Mouse (Mus musculus) lung, embryonic 16.5 days (tissue): ENCODE measurements around the gene Map3k21. TPM values are rescaled to one million over a fixed set of nuclear protein-coding genes. Genes with fewer than 3 reads are reported as not detected.
A peak's percentile ranks its signal among the peaks of the same experiment; 100 is the strongest.

ENCODE experiments used
- ATAC-seq: fragments of 200-750 bp; cut with Nextera tagmentation; 2 replicates; pipeline ENCODE4 v1.8.0; 2017; ENCODE audit warnings: low read depth, mild to moderate bottlenecking, moderate library complexity
- H3K27ac ChIP-seq: fragments of 300-500 bp; sonication (generic); 2 replicates; pipeline ENCODE4 v1.5.1; 2014; ENCODE audit warnings: mild to moderate bottlenecking, control low read depth, low read length
- H3K27me3 ChIP-seq: fragments of 300-500 bp; sonication (generic); 2 replicates; pipeline ENCODE4 v1.6.1; 2014; ENCODE audit warnings: low read depth, low read length, mixed read lengths; ENCODE audit not compliant: control insufficient read depth, insufficient read depth
- H3K36me3 ChIP-seq: fragments of 300-500 bp; sonication (generic); 2 replicates; pipeline ENCODE4 v1.6.1; 2014; ENCODE audit warnings: low read length; ENCODE audit not compliant: control insufficient read depth, insufficient read depth
- H3K4me1 ChIP-seq: fragments of 300-500 bp; sonication (generic); replicated peaks from 2 replicates; pipeline ENCODE4 v1.6.1; 2014; ENCODE audit warnings: low read length, mixed read lengths; ENCODE audit not compliant: control insufficient read depth, insufficient read depth
- H3K4me2 ChIP-seq: fragments of 300-500 bp; sonication (generic); 2 replicates; pipeline ENCODE4 v1.6.1; 2014; ENCODE audit warnings: low read depth, low read length, control low read depth
- H3K4me3 ChIP-seq: fragments of 300-500 bp; sonication (generic); 2 replicates; pipeline ENCODE4 v1.5.1; 2014; ENCODE audit warnings: mild to moderate bottlenecking, low read length, control low read depth
- H3K9ac ChIP-seq: fragments of 300-500 bp; sonication (generic); 2 replicates; pipeline ENCODE4 v1.6.1; 2014; ENCODE audit warnings: low read length, control low read depth
- H3K9me3 ChIP-seq: fragments of 300-500 bp; sonication (generic); 2 replicates; pipeline ENCODE4 v1.6.1; 2016; ENCODE audit warnings: low read length; ENCODE audit not compliant: control insufficient read depth
- WGBS: fragments of 180-500 bp; shearing (Covaris S2); extraction: QIAGEN DNeasy Blood & Tissue Kit; methylation state at CpG from one replicate; pipeline ENCODE4 v1.1.7; 2014; 5-methylcytosine and 5-hydroxymethylcytosine counted together
- polyA plus RNA-seq: library from polyadenylated mRNA; unstranded; fragments of >200 nt; fragmentation: Nextera tagmentation; extraction: Ambion mirVana; gene quantifications from 2 replicates; pipeline ENCODE4 v1.2.1, GENCODE M21; 2015

The Map3k21 gene
- polyA plus RNA-seq, 1 experiment from 2014 or later, result 2.2 TPM

DNA sequence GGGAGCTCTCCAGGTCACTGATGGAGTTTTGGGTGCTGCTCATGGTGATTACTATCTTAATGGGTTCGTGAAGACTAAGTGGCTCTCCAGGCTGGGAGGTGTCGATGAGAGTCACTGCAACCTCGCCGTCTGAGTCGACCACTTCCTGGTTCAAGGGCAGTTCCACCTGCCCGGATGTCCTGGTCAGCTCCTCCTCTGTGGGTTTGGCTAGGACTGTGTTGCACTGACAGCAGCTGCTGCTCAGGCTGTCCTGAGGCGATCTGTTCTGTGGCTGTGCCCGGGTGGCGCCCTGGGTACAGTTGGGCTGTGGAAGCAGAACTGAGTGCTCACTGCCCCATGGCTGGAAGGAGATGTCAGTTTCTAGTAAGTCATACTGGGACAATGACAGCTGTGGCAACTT is 22.7 kb upstream of the Map3k21 start:
- no peak overlapping the region for H3K4me2 ChIP-seq
- ATAC-seq, result no peak
- H3K9me3 ChIP-seq, result 0 out of 2 replicates have a peak, but pooled peaks cover 2% of the 10 kb centered on the region
- H3K27me3 ChIP-seq, result no peaks in the 10 kb centered on the region
- no peak overlapping the region for H3K4me3 ChIP-seq
- H3K4me1 ChIP-seq, result no peaks in the 10 kb centered on the region
- no peaks in the 10 kb centered on the region for H3K36me3 ChIP-seq
- H3K27ac ChIP-seq, result no peak overlapping the region
- 66% methylated on average over 9 of the region's 9 CpGs for WGBS
- no peak overlapping the region for H3K9ac ChIP-seq

DNA sequence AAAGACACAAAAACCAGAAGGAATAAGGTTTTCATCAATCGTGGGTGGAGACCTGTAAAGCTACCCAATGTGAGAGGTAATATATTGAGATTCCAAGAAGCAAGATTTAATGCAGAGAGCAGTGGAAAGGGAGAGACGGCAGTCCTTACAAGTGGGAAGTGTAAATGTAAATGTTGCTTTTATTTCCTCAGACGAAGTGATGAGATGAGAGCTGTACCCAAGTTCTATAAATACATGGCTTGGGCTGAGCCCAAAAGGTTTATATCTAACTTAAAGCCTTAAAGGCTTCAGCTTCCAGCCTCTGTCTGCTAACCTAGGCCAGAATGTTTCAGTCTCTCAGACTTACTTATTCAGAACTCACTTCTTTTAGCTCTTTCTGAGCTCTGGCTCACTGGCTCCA is 20.3 kb upstream of the Map3k21 start:
- Histone ChIP-seq H3K27ac (no peak overlapping the region), H3K9me3 (no peaks in the 10 kb centered on the region), H3K27me3 (no peaks in the 10 kb centered on the region; the same call in 1 of the 2 replicates), H3K36me3 (no peaks in the 10 kb centered on the region), H3K9ac (no peak overlapping the region), H3K4me3 (no peak overlapping the region), H3K4me2 (no peak overlapping the region), H3K4me1 (no peaks in the 10 kb centered on the region)
- WGBS, result 60% methylated on average over 3 of the region's 3 CpGs
- no peak for ATAC-seq

DNA sequence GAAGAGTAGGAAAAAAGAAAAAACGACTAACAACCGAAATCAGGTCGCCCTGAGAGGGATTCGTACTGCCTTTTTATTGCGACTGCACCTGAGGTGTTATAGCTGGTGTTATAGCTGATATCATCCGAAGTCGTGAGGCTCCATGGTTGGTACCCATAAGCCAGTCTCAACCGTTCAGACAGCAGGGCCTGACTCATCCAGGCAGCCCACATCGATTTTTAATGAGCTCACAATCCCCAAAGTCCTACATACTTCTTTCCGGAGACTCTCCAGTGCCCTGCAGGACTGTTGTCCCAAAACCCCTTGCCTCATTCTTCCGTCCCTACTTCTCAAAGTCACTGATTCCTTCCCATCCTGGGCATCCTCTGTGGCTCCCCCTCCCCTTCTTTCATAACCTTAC is 12.9 kb upstream of the Map3k21 start:
- Histone ChIP-seq H3K36me3 (no peaks in the 10 kb centered on the region), H3K4me1 (0 out of 2 replicates have a peak, but pooled peaks cover 2% of the 10 kb centered on the region), H3K27me3 (peaks cover 27% of the 10 kb centered on the region), H3K4me2 (no peak overlapping the region), H3K9me3 (no peaks in the 10 kb centered on the region), H3K27ac (no peak overlapping the region), H3K4me3 (no peak overlapping the region), H3K9ac (no peak overlapping the region)
- no peak for ATAC-seq
- WGBS, result 65% methylated on average over 11 of the region's 11 CpGs

DNA sequence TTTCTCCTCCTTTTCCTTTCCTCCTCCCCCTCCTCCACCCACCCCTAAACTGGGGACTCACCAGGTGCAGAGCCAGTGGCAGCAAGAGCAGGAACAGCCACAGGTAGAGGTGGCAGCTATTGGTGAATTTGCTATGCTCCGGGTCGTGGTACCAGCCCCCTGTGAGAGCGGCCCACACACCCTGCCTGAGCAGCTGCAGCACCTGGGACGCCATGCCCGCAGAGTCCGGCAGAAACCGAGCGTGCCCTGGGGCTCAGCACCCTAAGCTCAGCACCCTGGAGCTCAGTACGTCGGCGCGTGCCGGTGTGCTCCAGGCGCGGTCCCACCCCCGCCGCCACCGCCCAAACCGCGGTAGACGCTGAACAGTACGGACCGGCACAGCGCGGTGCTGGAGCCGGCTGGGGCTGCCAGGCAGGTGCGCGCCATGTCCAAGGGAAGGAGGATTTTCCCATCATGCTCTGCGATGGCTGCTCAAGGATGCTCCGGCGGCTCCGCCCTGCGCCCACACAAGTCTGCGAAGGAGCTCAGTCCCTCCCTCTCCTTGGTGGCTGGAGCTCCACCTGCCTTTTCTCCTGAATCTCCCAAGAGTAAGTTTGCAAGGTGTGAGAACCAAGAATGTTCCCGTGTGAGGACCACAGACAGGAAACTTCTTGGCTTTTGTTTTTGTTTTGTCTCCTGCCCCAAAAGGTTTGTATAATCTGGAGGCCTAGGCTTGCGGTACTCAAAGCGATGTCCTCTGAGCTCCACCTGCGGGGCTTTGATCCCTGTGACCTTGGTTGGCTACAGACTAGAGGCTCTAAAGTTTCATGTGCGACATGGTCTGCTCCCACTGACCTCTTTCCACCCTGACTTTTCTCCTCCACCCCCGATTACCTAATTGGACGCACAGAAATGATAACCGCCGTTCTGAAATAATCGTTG is 12.1 kb upstream of the Map3k21 start, which contains the start of gene Pcnx2:
Gene Pcnx2, minus strand, starts transcription at position 450 of the 921 bp plus-strand sequence.
- WGBS, result 8% methylated on average over 44 of the region's 44 CpGs
- Histone ChIP-seq H3K9me3 (no peaks in the 10 kb centered on the region), H3K36me3 (no peaks in the 10 kb centered on the region), H3K27ac (no peak within 1 kb of the TSS), H3K27me3 (peaks cover 27% of the 10 kb centered on the region), H3K4me2 (peak within 1 kb of the TSS; percentile 38), H3K4me1 (0 out of 2 replicates have a peak, but pooled peaks cover 2% of the 10 kb centered on the region), H3K9ac (peak within 1 kb of the TSS; percentile 32; the same call in 1 of the 2 replicates), H3K4me3 (peak within 1 kb of the TSS; percentile 27)
- no peak for ATAC-seq

DNA sequence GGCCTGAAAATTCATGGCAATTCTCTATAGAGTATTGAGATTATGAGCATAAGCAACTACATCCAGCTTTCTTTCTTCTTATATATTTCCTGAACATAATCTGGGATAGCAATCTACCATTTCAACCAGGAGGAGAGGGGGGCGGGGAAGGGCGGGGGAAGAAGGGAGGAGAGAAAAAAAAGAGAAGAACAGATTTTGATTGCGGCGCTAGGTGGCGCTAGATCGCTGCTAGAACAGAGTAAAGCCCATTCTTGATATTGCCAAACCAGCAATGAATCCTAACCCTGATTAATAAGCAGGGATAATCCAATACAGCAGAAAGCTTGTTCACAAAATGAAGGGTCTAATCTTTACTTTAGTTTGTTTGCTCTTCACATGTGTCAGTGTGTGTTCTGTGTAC is 11.4 kb upstream of the Map3k21 start:
- Histone ChIP-seq H3K36me3 (no peaks in the 10 kb centered on the region), H3K27ac (no peak overlapping the region), H3K4me2 (no peak overlapping the region), H3K4me1 (0 out of 2 replicates have a peak, but pooled peaks cover 2% of the 10 kb centered on the region), H3K27me3 (peaks cover 27% of the 10 kb centered on the region), H3K4me3 (no peak overlapping the region), H3K9ac (no peak overlapping the region), H3K9me3 (no peaks in the 10 kb centered on the region)
- no peak for ATAC-seq
- 0% methylated on average over 6 of the region's 6 CpGs for WGBS

DNA sequence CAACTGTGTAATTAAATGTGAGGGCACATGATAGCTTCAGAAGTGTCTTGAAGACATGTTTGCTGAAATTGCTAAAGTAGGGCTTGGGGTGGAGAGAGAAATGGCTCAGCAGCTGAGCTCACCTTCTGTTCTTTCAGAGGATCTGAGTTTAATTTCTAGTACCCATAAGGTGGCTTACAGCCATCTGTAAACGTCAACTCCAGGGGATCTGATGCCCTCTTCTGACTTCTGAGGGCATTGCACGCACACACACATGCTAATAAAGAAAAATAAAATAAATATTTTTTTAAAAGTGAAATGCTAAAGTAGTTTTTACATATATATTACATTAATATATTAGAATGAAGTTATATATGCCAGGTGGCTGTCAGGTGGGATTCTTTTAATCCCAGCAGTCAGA is 9.1 kb upstream of the Map3k21 start:
- H3K9me3 ChIP-seq, result no peaks in the 10 kb centered on the region
- peaks cover 27% of the 10 kb centered on the region for H3K27me3 ChIP-seq
- ATAC-seq, result no peak
- H3K9ac ChIP-seq, result no peak overlapping the region
- H3K36me3 ChIP-seq, result no peaks in the 10 kb centered on the region
- WGBS, result 28% methylated on average over 2 of the region's 2 CpGs
- no peak overlapping the region for H3K4me2 ChIP-seq
- H3K27ac ChIP-seq, result no peak overlapping the region
- peaks cover 2% of the 10 kb centered on the region; the same call in 1 of the 2 replicates for H3K4me1 ChIP-seq
- H3K4me3 ChIP-seq, result no peak overlapping the region

DNA sequence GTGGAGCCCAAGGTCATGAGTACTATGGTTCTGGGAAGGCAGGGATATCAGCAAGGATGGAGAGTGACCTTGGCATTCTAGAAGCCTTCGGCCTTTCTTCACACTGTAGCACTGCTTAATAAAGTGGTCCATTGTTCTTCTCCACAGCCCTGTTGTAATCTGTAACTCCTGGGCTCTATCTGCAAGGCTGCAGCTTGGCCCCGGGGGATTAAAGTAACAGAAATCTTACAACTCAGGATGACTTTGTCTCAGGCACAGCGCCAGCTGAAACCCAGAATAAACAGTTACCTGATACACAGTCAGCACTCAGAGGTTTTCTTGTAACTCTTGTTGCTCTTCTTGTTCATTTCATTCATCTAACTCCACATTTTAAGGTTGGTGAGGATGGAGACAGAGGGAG is 7.7 kb upstream of the Map3k21 start:
- no peak for ATAC-seq
- H3K4me1 ChIP-seq, result peaks cover 2% of the 10 kb centered on the region; the same call in 1 of the 2 replicates
- no peak overlapping the region for H3K27ac ChIP-seq
- H3K9me3 ChIP-seq, result peaks cover 2% of the 10 kb centered on the region; the same call in 1 of the 2 replicates
- 31% methylated on average over 3 of the region's 3 CpGs for WGBS
- H3K27me3 ChIP-seq, result peaks cover 13% of the 10 kb centered on the region
- no peak overlapping the region for H3K4me3 ChIP-seq
- no peak overlapping the region for H3K4me2 ChIP-seq
- H3K36me3 ChIP-seq, result no peaks in the 10 kb centered on the region
- no peak overlapping the region for H3K9ac ChIP-seq

DNA sequence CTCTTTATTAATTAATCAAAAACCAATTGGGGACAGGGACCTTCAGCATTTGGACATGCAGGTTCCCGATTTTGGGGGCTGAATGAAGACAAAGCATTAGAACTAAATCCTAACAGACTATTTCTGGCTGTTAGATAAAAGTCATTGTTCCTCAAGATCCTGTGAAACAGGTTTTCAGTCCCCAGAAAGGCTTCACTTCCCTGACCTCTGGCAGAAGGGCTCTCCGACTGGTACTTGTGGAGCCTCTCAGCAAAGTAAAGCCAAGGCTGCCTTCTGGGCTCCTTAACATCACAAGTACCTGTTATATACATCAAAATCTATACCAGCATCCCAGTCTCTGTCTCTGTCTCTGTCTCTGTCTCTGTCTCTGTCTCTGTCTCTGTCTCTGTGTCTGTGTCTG is 4.9 kb upstream of the Map3k21 start:
- Histone ChIP-seq H3K4me2 (no peak overlapping the region), H3K27me3 (peaks cover 19% of the 10 kb centered on the region), H3K27ac (no peak overlapping the region), H3K9me3 (peaks cover 2% of the 10 kb centered on the region; the same call in 1 of the 2 replicates), H3K9ac (no peak overlapping the region), H3K4me1 (peaks cover 2% of the 10 kb centered on the region), H3K36me3 (no peaks in the 10 kb centered on the region), H3K4me3 (no peak overlapping the region)
- no peak for ATAC-seq
- 42% methylated on average over 2 of the region's 2 CpGs for WGBS

DNA sequence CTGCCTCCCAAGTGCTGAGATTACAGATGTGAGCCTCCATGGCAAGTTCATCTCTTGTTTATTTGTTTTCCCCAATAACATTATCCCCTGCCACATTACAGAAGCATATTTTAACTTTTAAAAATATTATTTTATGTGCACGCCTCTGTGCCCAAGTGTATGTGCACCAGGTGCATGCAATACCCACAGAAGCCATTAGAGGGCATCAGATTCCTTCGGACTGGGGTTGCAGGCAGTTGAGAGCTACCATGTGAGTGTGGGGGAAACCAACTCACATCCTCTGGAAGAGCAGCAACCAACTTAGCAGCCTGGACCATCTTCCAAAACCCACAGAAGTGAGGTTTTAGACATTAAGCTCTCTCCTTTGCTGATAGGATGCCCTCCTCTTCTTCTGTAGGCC is 2.9 kb upstream of the Map3k21 start:
- Histone ChIP-seq H3K27me3 (peaks cover 39% of the 10 kb centered on the region), H3K4me3 (no peak overlapping the region), H3K4me2 (no peak overlapping the region), H3K9ac (no peak overlapping the region), H3K4me1 (peaks cover 8% of the 10 kb centered on the region), H3K27ac (no peak overlapping the region), H3K9me3 (peaks cover 2% of the 10 kb centered on the region; the same call in 1 of the 2 replicates), H3K36me3 (no peaks in the 10 kb centered on the region)
- no peak for ATAC-seq
- 77% methylated on average over 2 of the region's 2 CpGs for whole genome bisulfite sequencing
